Mouse (Mus musculus) embryonic facial prominence, embryonic 10.5 days (tissue): ENCODE results near the gene Olfr420. TPM values are rescaled to one million over a fixed set of nuclear protein-coding genes. Genes with fewer than 3 reads are reported as not detected.
A peak's percentile ranks its signal among the peaks of the same experiment; 100 is the strongest.

ENCODE experiments used
- DNase-seq: peaks from one replicate; pipeline ENCODE4 v3.0.0-alpha.2; 2017; ENCODE audit warnings: low spot score
- H3K27ac ChIP-seq: fragments of 300-500 bp; sonication (generic); replicated peaks from 2 replicates; pipeline ENCODE4 v1.5.1; 2016; ENCODE audit warnings: mild to moderate bottlenecking
- H3K27me3 ChIP-seq: fragments of 300-500 bp; sonication (generic); replicated peaks from 2 replicates; pipeline ENCODE4 v1.6.1; 2016; ENCODE audit warnings: low read depth, mild to moderate bottlenecking; ENCODE audit not compliant: poor library complexity, severe bottlenecking
- H3K36me3 ChIP-seq: fragments of 300-500 bp; sonication (generic); replicated peaks from 2 replicates; pipeline ENCODE4 v1.6.1; 2016; ENCODE audit warnings: mild to moderate bottlenecking, moderate library complexity
- H3K4me1 ChIP-seq: fragments of 300-500 bp; sonication (generic); 2 replicates; pipeline ENCODE4 v1.6.1; 2016
- H3K4me3 ChIP-seq: fragments of 300-500 bp; sonication (generic); 2 replicates; pipeline ENCODE4 v1.5.1; 2016; ENCODE audit warnings: mild to moderate bottlenecking, moderate library complexity
- H3K9me3 ChIP-seq: fragments of 300-500 bp; sonication (generic); 2 replicates; pipeline ENCODE4 v1.6.1; 2016; ENCODE audit warnings: mild to moderate bottlenecking
- WGBS: fragments of 180-500 bp; shearing (Covaris S2); methylation state at CpG from one replicate; pipeline ENCODE4 v1.1.7; 2016; 5-methylcytosine and 5-hydroxymethylcytosine counted together
- polyA plus RNA-seq: library from polyadenylated mRNA; unstranded; fragments of >200 nt; fragmentation: Nextera tagmentation; extraction: Ambion mirVana; gene quantifications from 2 replicates; pipeline ENCODE4 v1.2.1, GENCODE M21; 2016

The Olfr420 gene
- polyA plus RNA-seq, 1 experiment from 2014 or later: 0.09 TPM

DNA sequence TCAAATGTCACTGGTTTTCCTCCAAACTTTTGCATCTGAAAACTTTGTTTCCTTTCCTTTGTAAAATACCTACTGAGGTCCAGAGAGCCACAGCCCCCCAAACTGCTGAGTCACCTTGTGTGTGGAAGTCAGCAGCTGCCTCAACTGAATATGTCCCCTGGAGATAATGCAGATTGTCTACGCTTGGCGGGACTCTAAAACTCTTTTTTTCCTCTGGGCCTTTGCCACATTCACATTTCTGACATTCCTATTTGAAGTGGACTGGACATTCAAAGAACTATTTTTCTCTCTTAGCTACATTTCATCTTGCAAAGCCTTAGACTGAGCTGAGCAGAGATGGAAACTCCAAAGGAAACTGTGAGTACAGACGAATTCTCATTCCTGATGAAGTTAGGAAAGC is 17.2 kb downstream of the Olfr420 start, which contains the start of gene Spta1:
Gene Spta1 (plus strand): TSS at position 172 of the 400 bp plus-strand sequence.
- peaks cover 2% of the 10 kb centered on the region; the same call in 1 of the 2 replicates for H3K4me1 ChIP-seq
- no peaks in the 10 kb centered on the region for H3K27me3 ChIP-seq
- no peak within 1 kb of the TSS for H3K27ac ChIP-seq
- H3K36me3 ChIP-seq: no peaks in the 10 kb centered on the region
- no peak within 1 kb of the TSS for H3K4me3 ChIP-seq
- DNase-seq: peak; percentile 9
- no peaks in the 10 kb centered on the region for H3K9me3 ChIP-seq
- WGBS: 35% methylated on average over 3 of the region's 3 CpGs

DNA sequence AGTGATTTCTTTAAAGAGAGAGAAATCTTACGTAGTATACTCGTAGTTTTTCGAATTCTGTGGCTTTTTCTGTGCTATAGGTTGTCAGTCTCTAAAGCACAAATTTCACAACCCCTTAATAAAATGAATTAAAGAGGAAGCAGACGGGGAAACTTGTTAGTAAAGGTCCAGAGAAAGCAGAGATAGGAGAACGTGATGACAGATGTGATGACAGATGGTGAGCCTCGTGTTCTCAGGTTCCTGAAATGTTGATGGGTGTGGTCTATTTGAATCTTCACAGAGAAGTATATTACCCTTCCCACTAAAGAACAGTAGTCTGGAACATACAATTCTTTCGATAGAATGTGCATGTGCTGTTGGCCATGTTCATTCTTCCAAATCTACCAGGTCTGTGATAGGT is 49.3 kb downstream of the Olfr420 start:
- no peaks in the 10 kb centered on the region for H3K27me3 ChIP-seq
- no peaks in the 10 kb centered on the region for H3K9me3 ChIP-seq
- no peaks in the 10 kb centered on the region for H3K4me1 ChIP-seq
- no peak overlapping the region for H3K4me3 ChIP-seq
- WGBS: 79% methylated on average over 7 of the region's 7 CpGs
- no peak overlapping the region for H3K27ac ChIP-seq
- no peak for DNase-seq
- H3K36me3 ChIP-seq: no peaks in the 10 kb centered on the region

Other genes with a start within 250 kb of the Olfr420 start
- gene Ifi211, start 242.6 kb upstream of the Olfr420 start, polyA plus RNA-seq: 0.11 TPM in 1 of 2 replicates, not detected in the other
- 0.10 TPM in 1 of 2 replicates, not detected in the other for gene Mndal, start 213.1 kb upstream of the Olfr420 start, polyA plus RNA-seq
- 0.26 TPM in 1 of 2 replicates, not detected in the other for gene Ifi203, start 213.0 kb upstream of the Olfr420 start, polyA plus RNA-seq
- not detected in 2 replicates for gene Ifi202b, start 172.9 kb upstream of the Olfr420 start, polyA plus RNA-seq
- gene Ifi205, start 123.8 kb upstream of the Olfr420 start, polyA plus RNA-seq: not detected in 2 replicates
- gene Olfr433, start 114.9 kb upstream of the Olfr420 start, polyA plus RNA-seq: not detected in 2 replicates
- gene Olfr432, start 106.4 kb upstream of the Olfr420 start, polyA plus RNA-seq: not detected in 2 replicates
- gene Olfr430, start 89.0 kb upstream of the Olfr420 start, polyA plus RNA-seq: not detected in 2 replicates
- not detected in 2 replicates for gene Olfr429, start 71.3 kb upstream of the Olfr420 start, polyA plus RNA-seq
- gene Olfr427, start 58.7 kb upstream of the Olfr420 start, polyA plus RNA-seq: not detected in 2 replicates
- 0.31 TPM in 1 of 2 replicates, not detected in the other for gene Olfr231, start 34.5 kb upstream of the Olfr420 start, polyA plus RNA-seq
- not detected in 2 replicates for gene Olfr424, start 24.1 kb upstream of the Olfr420 start, polyA plus RNA-seq
- 1.6 TPM in 2 replicates for gene Spta1, start 17.1 kb downstream of the Olfr420 start, polyA plus RNA-seq
- gene Olfr419, start 96.4 kb downstream of the Olfr420 start, polyA plus RNA-seq: 0.05 TPM in 1 of 2 replicates, not detected in the other
- gene Mptx1, start 174.9 kb downstream of the Olfr420 start, polyA plus RNA-seq: not detected in 2 replicates
- not detected in 2 replicates for gene Olfr417, start 209.5 kb downstream of the Olfr420 start, polyA plus RNA-seq
- gene Olfr248, start 235.4 kb downstream of the Olfr420 start, polyA plus RNA-seq: not detected in 2 replicates